Mouse (Mus musculus) hindbrain, embryonic 16.5 days (tissue): Measurements from ENCODE around the gene Ncmap. TPM values are rescaled to one million over a fixed set of nuclear protein-coding genes. Genes with fewer than 3 reads are reported as not detected.

Experiments used
- ATAC-seq: fragments of 200-750 bp; cut with Nextera tagmentation; 2 replicates; pipeline ENCODE4 v1.8.0; 2017; ENCODE audit warnings: moderate TSS enrichment, moderate library complexity
- H3K27ac ChIP-seq: fragments of 300-500 bp; sonication (generic); 2 replicates; pipeline ENCODE4 v1.5.1; 2014; ENCODE audit warnings: low read depth, mild to moderate bottlenecking, control low read depth, low read length, moderate library complexity
- H3K27me3 ChIP-seq: fragments of 300-500 bp; sonication (generic); replicated peaks from 2 replicates; pipeline ENCODE4 v1.6.1; 2014; ENCODE audit warnings: low read length; ENCODE audit not compliant: control insufficient read depth, insufficient read depth
- H3K36me3 ChIP-seq: fragments of 300-500 bp; sonication (generic); 2 replicates; pipeline ENCODE4 v1.6.1; 2014; ENCODE audit warnings: mild to moderate bottlenecking, low read length, moderate library complexity, mixed read lengths; ENCODE audit not compliant: control insufficient read depth, insufficient read depth
- H3K4me1 ChIP-seq: fragments of 300-500 bp; sonication (generic); 2 replicates; pipeline ENCODE4 v1.6.1; 2014; ENCODE audit warnings: low read depth, low read length; ENCODE audit not compliant: control insufficient read depth, insufficient read depth
- H3K4me2 ChIP-seq: fragments of 300-500 bp; sonication (generic); 2 replicates; pipeline ENCODE4 v1.6.1; 2014; ENCODE audit warnings: mild to moderate bottlenecking, low read length, control low read depth, moderate library complexity
- H3K4me3 ChIP-seq: fragments of 300-500 bp; sonication (generic); 2 replicates; pipeline ENCODE4 v1.5.1; 2014; ENCODE audit warnings: mild to moderate bottlenecking, low read length, control low read depth, moderate library complexity
- H3K9ac ChIP-seq: fragments of 300-500 bp; sonication (generic); 2 replicates; pipeline ENCODE4 v1.6.1; 2014; ENCODE audit warnings: low read depth, mild to moderate bottlenecking, control low read depth, low read length, moderate library complexity
- H3K9me3 ChIP-seq: fragments of 300-500 bp; sonication (generic); 2 replicates; pipeline ENCODE4 v1.6.1; 2014; ENCODE audit warnings: mild to moderate bottlenecking, low read length, moderate library complexity; ENCODE audit not compliant: control insufficient read depth
- WGBS: fragments of 180-500 bp; shearing (Covaris S2); extraction: QIAGEN DNeasy Blood & Tissue Kit; methylation state at CpG from one replicate; pipeline ENCODE4 v1.1.7; 2014; 5-methylcytosine and 5-hydroxymethylcytosine counted together
- polyA plus RNA-seq: library from polyadenylated mRNA; unstranded; fragments of >200 nt; fragmentation: Nextera tagmentation; extraction: Ambion mirVana; gene quantifications from 2 replicates; pipeline ENCODE4 v1.2.1, GENCODE M21; 2015

The Ncmap gene
- 0.94 and 1.0 TPM in 2 replicates for polyA plus RNA-seq

DNA sequence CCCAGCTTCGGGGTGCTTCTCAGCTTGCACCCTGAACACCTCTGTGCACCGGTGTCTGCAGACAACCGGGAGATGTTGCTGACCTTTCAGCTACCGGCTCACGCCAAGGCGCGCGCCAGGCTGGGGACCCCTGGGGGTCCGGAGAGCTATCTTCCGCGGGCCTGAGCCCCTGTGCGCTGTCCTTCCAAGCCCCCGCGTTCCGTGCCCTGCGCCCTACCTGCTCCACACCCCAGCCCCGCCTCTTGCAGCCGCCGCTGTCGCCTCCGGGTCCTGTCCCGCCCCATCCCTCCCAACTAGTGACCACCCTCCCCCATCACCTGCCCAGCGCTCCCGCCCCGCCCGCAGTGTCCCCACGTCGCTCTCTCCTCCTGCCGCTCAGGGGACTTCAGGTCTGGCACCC is at the start of gene Ncmap:
Gene Ncmap, minus strand, starts transcription at position 237 of the 400 bp plus-strand sequence.
- H3K27me3 ChIP-seq: peaks cover 18% of the 10 kb centered on the region
- under 1% methylated on average over 28 of the region's 29 CpGs for WGBS
- ATAC-seq: no peak
- H3K36me3 ChIP-seq: no peaks in the 10 kb centered on the region
- no peaks in the 10 kb centered on the region for H3K9me3 ChIP-seq
- no peak within 1 kb of the TSS for H3K27ac ChIP-seq
- peak within 1 kb of the TSS; percentile 43 for H3K9ac ChIP-seq
- H3K4me3 ChIP-seq: peak within 1 kb of the TSS; percentile 35
- H3K4me1 ChIP-seq: peaks cover 8% of the 10 kb centered on the region
- H3K4me2 ChIP-seq: peak within 1 kb of the TSS; percentile 63

DNA sequence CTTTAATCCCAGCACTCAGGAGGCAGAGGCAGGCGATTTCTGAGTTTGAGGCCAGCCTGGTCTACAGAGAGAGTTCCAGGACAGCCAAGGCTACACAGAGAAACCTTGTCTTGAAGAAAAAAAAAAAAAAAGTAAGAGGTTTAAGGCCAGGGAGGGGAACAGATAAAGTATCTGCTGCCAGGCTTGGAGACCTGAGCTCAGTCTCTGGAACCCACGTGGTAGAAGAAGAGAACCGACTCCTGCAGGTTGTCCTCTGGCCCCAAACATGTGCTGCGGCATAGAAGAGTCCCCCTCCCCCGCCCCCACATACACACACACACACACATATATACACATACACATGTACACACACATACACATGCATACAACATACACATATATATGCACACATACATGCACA is 44.4 kb upstream of the Ncmap start:
- no peaks in the 10 kb centered on the region for H3K36me3 ChIP-seq
- no peak overlapping the region for H3K4me3 ChIP-seq
- no peaks in the 10 kb centered on the region for H3K4me1 ChIP-seq
- no peak for ATAC-seq
- 74% methylated on average over 5 of the region's 5 CpGs for WGBS
- no peak overlapping the region for H3K9ac ChIP-seq
- H3K9me3 ChIP-seq: no peaks in the 10 kb centered on the region; the same call in 1 of the 2 replicates
- no peaks in the 10 kb centered on the region for H3K27me3 ChIP-seq
- H3K27ac ChIP-seq: no peak overlapping the region
- no peak overlapping the region for H3K4me2 ChIP-seq

DNA sequence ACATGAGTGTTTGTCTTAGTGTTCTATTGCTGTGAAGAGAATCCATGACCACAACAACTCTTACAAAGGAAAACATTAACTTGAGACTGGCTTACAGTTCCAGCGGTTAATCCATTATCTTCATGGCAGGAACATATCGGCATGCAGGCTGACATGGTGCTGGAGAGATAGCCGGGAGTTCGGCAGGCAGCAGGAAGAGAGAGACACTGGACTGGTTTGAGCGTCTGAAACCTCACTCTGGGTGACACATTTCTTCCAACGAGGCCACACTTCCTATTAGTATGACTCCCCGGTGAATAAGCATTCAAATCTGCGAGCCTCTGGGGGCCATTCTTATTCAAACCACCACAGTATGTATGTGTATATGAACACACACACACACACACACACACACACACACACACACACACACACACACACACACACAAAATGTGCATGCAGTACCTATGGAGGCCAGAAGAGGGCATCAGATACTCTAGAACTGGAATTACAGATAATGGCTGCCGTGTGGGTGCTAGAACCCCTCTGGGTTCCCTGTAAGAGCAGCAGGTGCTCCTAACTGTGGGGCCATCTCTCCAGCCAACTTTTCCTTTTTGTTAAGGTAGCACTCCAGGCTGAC is 42.0 kb upstream of the Ncmap start:
- Histone ChIP-seq H3K36me3 (no peaks in the 10 kb centered on the region), H3K27me3 (no peaks in the 10 kb centered on the region), H3K4me2 (no peak overlapping the region), H3K4me1 (no peaks in the 10 kb centered on the region), H3K9ac (no peak overlapping the region), H3K9me3 (no peaks in the 10 kb centered on the region), H3K4me3 (no peak overlapping the region), H3K27ac (no peak overlapping the region)
- 66% methylated on average over 9 of the region's 9 CpGs for WGBS
- no peak for ATAC-seq

DNA sequence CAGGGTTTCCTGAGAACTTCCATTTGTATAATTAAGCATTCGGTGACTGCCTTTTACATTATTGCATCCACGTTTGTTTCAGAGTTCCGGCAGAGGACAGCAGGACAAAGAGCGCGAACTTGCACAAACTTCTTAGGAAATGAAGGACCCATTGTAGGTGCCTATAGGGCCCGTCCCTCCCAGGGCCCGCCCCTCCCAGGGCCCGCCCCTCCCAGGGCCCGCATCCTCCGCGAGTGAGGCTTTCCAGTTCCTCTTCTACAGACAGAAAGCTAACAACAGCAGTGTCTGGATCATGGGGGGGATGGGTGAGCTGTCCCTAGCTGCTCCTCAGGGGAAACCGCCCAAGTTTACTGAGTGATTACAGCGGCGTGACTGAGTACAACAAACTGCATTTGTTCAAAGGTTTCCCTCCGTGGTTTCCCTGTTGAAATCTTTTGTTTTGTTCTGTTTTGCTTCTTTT is 41.2 kb upstream of the Ncmap start:
- Histone ChIP-seq H3K27me3 (no peaks in the 10 kb centered on the region), H3K4me1 (peaks cover 5% of the 10 kb centered on the region), H3K27ac (no peak overlapping the region), H3K4me2 (peak overlapping the region; percentile 24), H3K9ac (peak overlapping the region; percentile 6; the same call in 1 of the 2 replicates), H3K9me3 (no peaks in the 10 kb centered on the region), H3K4me3 (no peak overlapping the region), H3K36me3 (no peaks in the 10 kb centered on the region)
- peak; percentile 55; the same call in 1 of the 2 replicates for ATAC-seq
- 5% methylated on average over 15 of the region's 15 CpGs for WGBS

DNA sequence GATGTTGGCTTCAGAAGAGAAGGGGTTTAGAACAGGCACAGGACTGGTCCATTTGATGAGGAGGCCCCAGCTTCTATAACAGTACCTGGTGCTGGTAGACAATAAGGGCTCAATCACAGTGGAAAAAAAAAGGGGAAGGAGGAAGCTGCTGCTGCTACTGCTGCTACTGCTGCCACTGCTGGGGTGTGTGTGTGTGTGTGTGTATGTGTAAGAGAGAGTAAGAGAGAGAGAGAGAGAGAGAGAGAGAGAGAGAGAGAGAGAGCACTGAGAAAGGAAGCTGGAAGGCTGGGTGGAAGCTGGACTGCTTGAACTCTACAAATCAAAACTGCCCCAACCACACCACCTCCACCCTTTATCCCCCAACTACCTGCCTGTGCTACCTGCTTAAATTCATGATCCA is 39.9 kb upstream of the Ncmap start:
- Histone ChIP-seq H3K27ac (no peak overlapping the region), H3K4me1 (peaks cover 7% of the 10 kb centered on the region), H3K9me3 (no peaks in the 10 kb centered on the region), H3K4me3 (no peak overlapping the region), H3K9ac (no peak overlapping the region), H3K4me2 (no peak overlapping the region), H3K27me3 (no peaks in the 10 kb centered on the region), H3K36me3 (no peaks in the 10 kb centered on the region)
- ATAC-seq: no peak

DNA sequence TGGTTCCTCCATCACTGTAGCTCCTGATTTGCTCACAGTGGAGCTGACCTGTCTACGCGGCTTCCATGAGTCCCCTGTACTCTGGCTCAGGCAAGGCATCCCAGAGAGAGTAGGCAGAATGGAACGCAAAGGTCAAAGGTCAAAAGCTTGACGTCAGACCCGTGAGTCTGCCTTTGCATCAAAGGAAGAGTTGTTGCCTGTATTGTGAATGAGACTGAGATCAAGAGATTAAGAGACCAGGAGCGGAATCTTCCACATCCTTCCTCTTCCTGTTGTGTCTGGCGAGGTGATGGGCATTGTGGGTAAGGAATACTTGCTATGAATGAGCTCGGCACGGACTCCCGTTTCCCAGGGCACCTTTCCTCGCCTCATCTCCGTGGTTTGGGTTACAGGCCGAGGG is 38.3 kb upstream of the Ncmap start:
- H3K9me3 ChIP-seq: no peaks in the 10 kb centered on the region
- H3K4me2 ChIP-seq: no peak overlapping the region
- no peak for ATAC-seq
- no peak overlapping the region for H3K9ac ChIP-seq
- WGBS: 59% methylated on average over 13 of the region's 13 CpGs
- H3K36me3 ChIP-seq: no peaks in the 10 kb centered on the region
- no peaks in the 10 kb centered on the region for H3K27me3 ChIP-seq
- H3K4me3 ChIP-seq: no peak overlapping the region
- peaks cover 12% of the 10 kb centered on the region for H3K4me1 ChIP-seq
- no peak overlapping the region for H3K27ac ChIP-seq

DNA sequence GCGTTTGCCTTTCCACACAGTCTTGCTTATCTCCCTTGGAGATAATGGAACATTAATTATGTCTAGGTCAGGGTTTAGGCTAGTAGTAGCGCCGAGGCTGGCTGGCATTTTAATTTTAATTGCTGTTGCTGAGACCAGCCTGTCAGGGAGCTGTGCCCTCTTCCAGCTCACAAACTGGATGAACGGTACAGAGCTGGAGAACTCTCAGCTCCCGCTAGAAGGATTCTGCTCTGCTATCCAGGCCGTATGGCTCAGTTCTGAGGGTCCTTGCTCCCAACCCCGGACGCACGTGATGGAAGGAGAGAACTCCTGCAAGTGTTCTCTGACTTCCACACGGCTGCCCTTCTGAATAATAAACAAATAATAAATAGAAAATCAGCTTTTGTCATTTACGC is 36.4 kb upstream of the Ncmap start:
- peak; percentile 53 for ATAC-seq
- Histone ChIP-seq H3K9me3 (no peaks in the 10 kb centered on the region), H3K27ac (peak overlapping the region; percentile 85), H3K9ac (peak overlapping the region; percentile 80), H3K27me3 (no peaks in the 10 kb centered on the region), H3K4me2 (peak overlapping the region; percentile 94), H3K4me1 (peaks cover 12% of the 10 kb centered on the region), H3K4me3 (peak overlapping the region; percentile 89), H3K36me3 (no peaks in the 10 kb centered on the region)
- 23% methylated on average over 11 of the region's 11 CpGs for WGBS

DNA sequence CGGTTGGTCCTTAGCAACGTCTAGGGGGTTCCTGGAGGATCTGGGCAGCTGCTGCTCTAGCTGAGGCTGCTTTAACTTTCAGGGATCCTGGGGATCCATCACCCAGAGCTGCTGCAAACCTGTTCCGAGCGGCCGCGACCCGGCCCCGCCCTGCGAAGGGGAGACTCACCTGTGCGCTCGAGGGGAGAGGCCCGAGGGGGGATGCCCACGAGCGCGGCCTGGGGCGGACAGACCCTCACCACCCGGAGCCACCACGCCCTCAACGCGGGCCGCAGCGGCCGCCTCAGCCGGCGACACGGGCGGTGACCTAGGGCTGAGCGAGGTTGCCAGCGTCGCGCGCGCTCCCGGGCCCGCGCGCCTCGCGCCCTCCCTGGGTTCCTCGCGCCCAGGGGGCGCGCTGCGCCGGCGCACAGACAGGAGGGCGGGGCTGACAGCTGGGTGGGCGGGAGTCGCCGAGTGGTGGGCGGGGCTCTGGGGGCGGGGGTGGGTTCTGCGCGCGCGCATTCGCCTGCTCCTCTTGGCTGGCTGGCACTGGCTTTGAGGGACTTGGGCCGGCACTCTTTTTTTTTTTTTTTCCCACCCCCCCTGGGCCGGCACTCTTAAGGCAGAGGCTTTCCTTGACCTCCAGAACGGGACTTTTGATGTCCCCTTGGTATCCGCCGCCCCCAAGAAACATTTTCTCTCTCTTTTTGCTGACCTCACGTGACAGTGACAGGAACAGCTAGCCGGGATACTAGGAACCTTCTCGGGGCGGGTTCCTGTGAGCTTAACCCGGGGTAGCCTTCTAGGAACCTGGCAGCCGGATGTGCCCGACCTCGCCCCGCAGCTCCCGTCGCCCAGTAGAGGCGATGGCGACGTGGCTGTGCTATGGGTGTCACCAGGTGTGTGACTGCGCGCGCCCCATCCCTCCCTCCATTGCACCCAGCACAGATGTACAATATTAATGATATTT is 35.7 kb upstream of the Ncmap start, which contains the start of gene Rcan3:
Gene Rcan3, minus strand, starts transcription at position 411 of the 952 bp plus-strand sequence.
- peak within 1 kb of the TSS; percentile 89 for H3K4me3 ChIP-seq
- H3K36me3 ChIP-seq: no peaks in the 10 kb centered on the region
- H3K4me2 ChIP-seq: peak within 1 kb of the TSS; percentile 94
- H3K9me3 ChIP-seq: no peaks in the 10 kb centered on the region
- peak; percentile 88 for ATAC-seq
- H3K9ac ChIP-seq: peak within 1 kb of the TSS; percentile 97
- peaks cover 12% of the 10 kb centered on the region for H3K4me1 ChIP-seq
- H3K27ac ChIP-seq: peak within 1 kb of the TSS; percentile 85
- H3K27me3 ChIP-seq: no peaks in the 10 kb centered on the region
- under 1% methylated on average over 61 of the region's 79 CpGs for WGBS

DNA sequence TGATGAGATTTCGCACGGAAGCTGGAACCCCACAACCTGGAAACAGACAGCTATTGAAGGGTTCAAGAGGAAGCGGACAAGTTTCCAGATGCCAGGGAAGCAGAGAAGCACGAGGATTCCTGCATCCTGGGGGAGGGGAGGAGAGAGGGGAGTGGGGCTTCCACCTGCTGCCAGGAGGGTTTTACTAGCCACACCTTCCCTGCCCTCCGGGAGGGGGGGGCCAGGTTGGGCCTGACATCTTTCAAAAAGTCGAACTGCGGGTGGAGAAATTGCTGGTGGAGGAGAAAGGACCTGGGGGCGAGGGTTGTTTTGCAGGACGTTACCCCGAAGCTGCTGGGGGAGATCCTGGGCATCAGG is 35.0 kb upstream of the Ncmap start:
- H3K4me1 ChIP-seq: peaks cover 12% of the 10 kb centered on the region
- no peaks in the 10 kb centered on the region for H3K27me3 ChIP-seq
- H3K9ac ChIP-seq: peak overlapping the region; percentile 97
- peak overlapping the region; percentile 59; the same call in 1 of the 2 replicates for H3K27ac ChIP-seq
- no peaks in the 10 kb centered on the region for H3K9me3 ChIP-seq
- H3K4me2 ChIP-seq: peak overlapping the region; percentile 94
- ATAC-seq: peak; percentile 9; the same call in 1 of the 2 replicates
- H3K4me3 ChIP-seq: peak overlapping the region; percentile 89
- H3K36me3 ChIP-seq: no peaks in the 10 kb centered on the region
- WGBS: 6% methylated on average over 10 of the region's 10 CpGs
